Mouse (Mus musculus): ENCODE measurements at regions not wholly inside any gene's neighbourhood (a gene's known extent, or its start where the extent isn't known, plus 50 kb on each side); places are given as distances from the start of the nearest gene placed in this dataset.

DNA sequence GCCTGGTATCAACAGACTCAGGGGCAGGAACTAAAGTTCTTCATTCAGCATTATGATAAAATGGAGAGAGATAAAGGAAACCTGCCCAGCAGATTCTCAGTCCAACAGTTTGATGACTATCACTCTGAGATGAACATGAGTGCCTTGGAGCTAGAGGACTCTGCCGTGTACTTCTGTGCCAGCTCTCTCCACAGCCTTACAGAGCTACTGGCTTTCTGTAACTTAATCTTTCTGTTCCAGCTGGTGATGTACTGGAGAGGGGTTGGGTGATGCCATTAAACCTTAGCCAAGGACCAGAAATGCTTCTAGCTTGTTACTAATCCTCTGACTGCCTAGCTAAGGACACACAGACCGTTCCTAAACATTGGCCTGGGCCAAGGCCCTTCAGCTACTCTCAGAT, 83.9 kb upstream of the 2210010C04Rik start:
- Histone ChIP-seq H3K4me1 (replicated peaks) (no peaks in the 10 kb centered on the region), H3K4me2 (no peak overlapping the region), H3K9me3 (no peaks in the 10 kb centered on the region), H3K36me3 (no peaks in the 10 kb centered on the region), H3K9ac (no peak overlapping the region), H3K27ac (replicated peaks) (no peak overlapping the region), H3K27me3 (no peaks in the 10 kb centered on the region), H3K4me3 (no peak overlapping the region)
- 79% methylated on average over 2 of the region's 2 CpGs for WGBS
- ATAC-seq (ENCODE audit: low read depth), result no peak

DNA sequence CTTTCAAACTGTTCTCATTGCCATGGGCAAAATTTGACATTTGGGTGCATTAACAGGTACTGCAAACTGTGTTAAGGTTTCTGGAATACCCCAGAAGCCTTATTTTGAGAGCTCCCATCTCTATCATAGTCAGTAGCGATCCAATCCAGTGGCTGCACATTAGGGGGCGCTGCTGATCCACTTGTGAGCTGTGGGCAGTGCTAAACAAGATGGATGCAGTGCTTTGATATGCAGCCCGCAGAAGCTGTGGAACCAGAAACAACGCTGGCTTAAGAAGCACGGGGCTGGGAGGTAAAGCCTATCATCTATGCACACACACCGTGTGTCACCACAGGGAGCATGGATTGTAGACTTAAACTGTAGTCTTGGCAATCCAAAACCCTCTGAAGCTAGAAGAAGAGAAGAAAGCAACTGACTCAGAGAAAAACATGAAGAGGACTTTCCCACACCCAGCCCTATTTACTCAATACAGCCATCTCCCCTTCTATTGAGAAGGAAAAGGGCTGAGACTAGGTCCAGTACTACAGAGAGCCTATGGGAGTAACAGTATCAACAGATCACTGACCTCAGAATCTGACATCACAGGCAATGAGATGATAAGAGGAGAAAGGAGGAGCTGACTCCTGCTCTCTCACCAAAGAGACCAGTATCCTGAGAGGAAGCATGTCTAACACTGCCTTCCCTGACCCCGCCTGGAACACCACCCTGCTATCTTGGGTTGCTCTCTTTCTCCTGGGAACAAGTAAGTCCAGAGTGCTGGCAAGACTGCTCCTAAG, 83.1 kb upstream of the 2210010C04Rik start:
- H3K4me2 ChIP-seq, result peak overlapping the region; percentile 27
- H3K4me1 ChIP-seq (replicated peaks), result no peaks in the 10 kb centered on the region
- peak; percentile 36 for ATAC-seq (ENCODE audit: low read depth)
- H3K9ac ChIP-seq, result no peak overlapping the region
- H3K9me3 ChIP-seq, result no peaks in the 10 kb centered on the region
- no peaks in the 10 kb centered on the region for H3K36me3 ChIP-seq
- H3K4me3 ChIP-seq, result no peak overlapping the region
- H3K27me3 ChIP-seq, result no peaks in the 10 kb centered on the region
- no peak overlapping the region for H3K27ac ChIP-seq (replicated peaks)
- WGBS, result 20% methylated on average over 7 of the region's 7 CpGs

DNA sequence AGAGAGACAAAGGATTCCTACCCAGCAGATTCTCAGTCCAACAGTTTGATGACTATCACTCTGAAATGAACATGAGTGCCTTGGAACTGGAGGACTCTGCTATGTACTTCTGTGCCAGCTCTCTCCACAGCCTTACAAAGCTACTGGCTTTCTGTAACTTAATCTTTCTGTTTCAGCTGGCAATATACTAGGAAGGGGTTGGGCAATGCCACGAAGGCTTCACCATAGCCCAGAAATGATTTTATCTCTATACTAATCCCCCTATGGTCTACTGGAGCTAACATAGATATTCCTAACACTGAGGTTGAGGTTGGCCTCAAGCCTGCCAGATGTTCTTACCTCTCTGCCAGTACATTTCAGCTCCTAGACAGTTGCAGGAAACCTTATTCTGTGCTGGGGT, 78.6 kb upstream of the 2210010C04Rik start:
- no peaks in the 10 kb centered on the region for H3K4me1 ChIP-seq (replicated peaks)
- H3K27me3 ChIP-seq, result no peaks in the 10 kb centered on the region
- ATAC-seq (ENCODE audit: low read depth), result no peak
- H3K36me3 ChIP-seq, result no peaks in the 10 kb centered on the region
- WGBS, result 66% methylated on average over 1 of the region's 1 CpGs
- H3K4me3 ChIP-seq, result no peak overlapping the region
- H3K27ac ChIP-seq (replicated peaks), result no peak overlapping the region
- H3K9me3 ChIP-seq, result no peaks in the 10 kb centered on the region
- H3K4me2 ChIP-seq, result no peak overlapping the region
- H3K9ac ChIP-seq, result no peak overlapping the region

DNA sequence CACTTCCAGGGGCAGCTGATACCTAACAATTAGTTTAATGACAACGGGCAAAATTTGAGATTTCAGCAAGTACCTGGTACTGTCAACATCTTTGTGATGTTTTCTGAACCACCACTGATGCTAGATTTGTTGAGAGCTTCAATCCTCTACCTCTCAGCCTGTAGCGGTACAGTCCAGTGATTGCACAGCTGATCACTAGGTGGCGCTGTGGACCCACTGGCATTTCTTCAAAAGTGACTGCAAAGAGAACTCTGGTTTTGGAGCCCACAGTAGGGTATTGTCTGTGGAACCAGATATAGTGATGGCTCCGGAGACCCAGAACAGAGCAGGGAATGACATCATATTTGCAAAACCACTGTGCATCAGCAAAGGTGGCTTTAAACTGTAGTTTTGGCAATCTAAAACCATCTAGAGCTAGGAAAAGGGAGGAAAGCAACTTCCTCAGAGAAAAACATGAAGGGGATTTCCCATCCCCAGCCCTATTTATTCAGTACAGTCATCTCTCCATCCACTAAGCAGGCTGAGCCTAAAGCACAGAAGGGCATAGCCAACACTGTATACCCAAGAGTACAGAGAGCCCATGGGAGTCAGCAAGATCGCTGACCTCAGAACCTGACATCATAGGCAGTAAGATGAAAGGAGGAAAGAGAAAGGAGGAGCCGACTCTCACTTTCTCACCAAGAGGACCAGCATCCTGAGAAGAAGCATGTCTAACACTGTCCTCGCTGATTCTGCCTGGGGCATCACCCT, 77.7 kb upstream of the 2210010C04Rik start:
- no peaks in the 10 kb centered on the region for H3K27me3 ChIP-seq
- 40% methylated on average over 7 of the region's 7 CpGs for WGBS
- no peak overlapping the region for H3K9ac ChIP-seq
- no peak overlapping the region for H3K4me2 ChIP-seq
- H3K4me1 ChIP-seq (replicated peaks), result no peaks in the 10 kb centered on the region
- H3K4me3 ChIP-seq, result no peak overlapping the region
- no peaks in the 10 kb centered on the region for H3K36me3 ChIP-seq
- no peaks in the 10 kb centered on the region for H3K9me3 ChIP-seq
- no peak overlapping the region for H3K27ac ChIP-seq (replicated peaks)
- ATAC-seq (ENCODE audit: low read depth), result no peak

DNA sequence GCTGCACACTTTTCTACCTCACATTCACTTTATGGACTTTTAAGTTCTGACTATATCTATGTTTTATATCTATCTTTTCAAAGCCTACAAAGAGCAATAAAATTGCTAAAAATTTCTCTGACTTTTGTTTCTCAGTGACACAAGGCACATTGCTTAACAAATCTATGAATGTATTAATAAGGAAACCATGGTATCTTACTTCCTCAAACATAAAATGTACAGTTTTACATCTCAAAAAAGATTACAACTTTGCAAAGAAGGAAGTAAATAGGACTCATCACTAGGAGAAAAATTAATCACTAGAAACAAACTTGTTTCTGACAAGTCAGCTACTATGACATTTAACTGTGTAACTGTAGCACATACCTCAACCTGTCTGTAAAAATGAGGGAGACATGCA, 76.5 kb upstream of the 2210010C04Rik start:
- no peaks in the 10 kb centered on the region for H3K36me3 ChIP-seq
- ATAC-seq (ENCODE audit: low read depth), result no peak
- no peaks in the 10 kb centered on the region for H3K9me3 ChIP-seq
- H3K27ac ChIP-seq (replicated peaks), result no peak overlapping the region
- H3K4me1 ChIP-seq (replicated peaks), result no peaks in the 10 kb centered on the region
- H3K4me3 ChIP-seq, result no peak overlapping the region
- no peak overlapping the region for H3K9ac ChIP-seq
- no peak overlapping the region for H3K4me2 ChIP-seq
- no peaks in the 10 kb centered on the region for H3K27me3 ChIP-seq

DNA sequence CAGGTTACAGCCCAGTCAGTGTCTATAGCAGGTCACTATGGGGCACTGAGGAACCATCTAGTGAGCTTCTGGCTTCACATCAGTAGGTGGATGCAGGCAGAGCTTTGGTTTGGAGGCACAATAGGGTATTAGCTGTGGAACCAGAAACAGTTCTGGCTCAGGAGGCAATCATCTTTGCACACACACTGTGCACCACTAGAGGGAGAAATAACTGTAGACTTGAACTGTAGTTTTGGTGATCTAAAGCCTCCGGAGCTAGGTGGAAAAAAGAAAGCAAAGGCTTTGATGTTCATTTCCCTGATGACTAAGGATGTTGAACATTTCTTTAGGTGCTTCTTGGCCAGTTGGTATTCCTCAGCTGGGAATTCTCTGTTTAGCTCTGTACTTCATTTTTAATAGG, 73.6 kb upstream of the 2210010C04Rik start:
- 63% methylated on average over 1 of the region's 1 CpGs for WGBS
- H3K27me3 ChIP-seq, result no peaks in the 10 kb centered on the region
- no peak for ATAC-seq (ENCODE audit: low read depth)

DNA sequence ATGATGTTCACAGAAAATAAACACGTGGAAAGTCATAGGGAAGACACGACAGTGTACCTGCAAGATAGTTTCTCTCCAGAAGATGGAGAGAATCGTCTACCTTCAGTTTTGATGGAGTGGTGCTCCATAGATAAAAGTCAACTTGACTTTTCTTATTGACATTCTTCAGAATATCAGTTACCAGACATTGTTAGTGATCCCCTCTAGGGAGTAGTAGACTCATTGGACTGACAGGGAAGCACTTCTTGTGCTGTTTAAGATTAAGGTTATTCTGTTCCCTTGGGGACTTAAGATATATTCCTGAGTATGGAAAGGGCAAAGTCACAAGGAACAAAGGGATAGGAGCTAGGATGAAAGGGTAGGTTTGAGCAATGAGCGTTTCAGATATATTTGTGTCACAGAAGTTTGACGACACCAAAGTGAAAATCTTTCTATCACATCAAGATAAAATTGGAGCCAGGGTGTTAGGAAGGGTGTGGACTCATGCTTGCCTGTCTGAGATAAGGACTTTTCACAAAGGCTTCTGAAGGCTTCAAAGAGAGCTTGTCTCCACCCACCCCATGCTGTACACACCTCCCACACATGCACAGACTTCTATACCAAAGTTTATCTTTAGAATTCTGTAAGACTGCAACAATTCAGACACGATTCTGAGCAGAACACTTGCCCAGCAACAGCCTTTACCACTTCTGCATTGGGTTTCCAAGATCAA, 68.5 kb upstream of the 2210010C04Rik start:
- no peaks in the 10 kb centered on the region for H3K36me3 ChIP-seq
- no peak for ATAC-seq (ENCODE audit: low read depth)
- H3K4me3 ChIP-seq, result no peak overlapping the region
- no peak overlapping the region for H3K4me2 ChIP-seq
- no peaks in the 10 kb centered on the region for H3K4me1 ChIP-seq (replicated peaks)
- no peaks in the 10 kb centered on the region for H3K27me3 ChIP-seq
- H3K27ac ChIP-seq (replicated peaks), result no peak overlapping the region
- WGBS, result 82% methylated on average over 6 of the region's 6 CpGs
- no peak overlapping the region for H3K9ac ChIP-seq
- H3K9me3 ChIP-seq, result no peaks in the 10 kb centered on the region

More for the DNA sequence above, 73.6 kb upstream of the 2210010C04Rik start:
- H3K27ac ChIP-seq (replicated peaks), result no peak overlapping the region
- H3K4me1 ChIP-seq (replicated peaks), result no peaks in the 10 kb centered on the region
- no peak overlapping the region for H3K4me2 ChIP-seq
- H3K36me3 ChIP-seq, result no peaks in the 10 kb centered on the region
- no peaks in the 10 kb centered on the region for H3K9me3 ChIP-seq
- H3K4me3 ChIP-seq, result no peak overlapping the region
- no peak overlapping the region for H3K9ac ChIP-seq

DNA sequence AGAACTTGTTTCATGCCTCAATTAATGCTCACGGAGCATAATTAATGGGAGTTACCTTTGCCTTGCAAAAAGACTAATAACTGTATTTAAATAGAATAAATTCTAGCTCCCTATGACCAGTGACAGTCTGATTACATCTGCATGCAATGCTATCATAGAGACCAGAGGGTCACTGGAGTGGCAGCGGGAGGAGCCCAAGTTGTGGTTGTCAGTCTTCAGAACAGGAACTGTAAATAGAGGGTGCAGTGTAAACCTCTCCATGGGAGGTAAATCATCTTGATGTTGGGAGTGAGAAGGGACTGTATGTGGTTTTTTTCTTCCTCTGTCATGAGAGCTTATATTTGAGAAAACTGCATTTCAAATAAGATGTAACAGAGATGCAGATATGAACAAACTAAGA, 66.7 kb upstream of the 2210010C04Rik start:
- H3K4me3 ChIP-seq, result no peak overlapping the region
- 80% methylated on average over 2 of the region's 2 CpGs for WGBS
- no peaks in the 10 kb centered on the region for H3K27me3 ChIP-seq
- no peaks in the 10 kb centered on the region for H3K4me1 ChIP-seq (replicated peaks)
- no peaks in the 10 kb centered on the region for H3K36me3 ChIP-seq
- H3K27ac ChIP-seq (replicated peaks), result no peak overlapping the region
- H3K9me3 ChIP-seq, result no peaks in the 10 kb centered on the region
- ATAC-seq (ENCODE audit: low read depth), result no peak
- no peak overlapping the region for H3K9ac ChIP-seq
- H3K4me2 ChIP-seq, result no peak overlapping the region

DNA sequence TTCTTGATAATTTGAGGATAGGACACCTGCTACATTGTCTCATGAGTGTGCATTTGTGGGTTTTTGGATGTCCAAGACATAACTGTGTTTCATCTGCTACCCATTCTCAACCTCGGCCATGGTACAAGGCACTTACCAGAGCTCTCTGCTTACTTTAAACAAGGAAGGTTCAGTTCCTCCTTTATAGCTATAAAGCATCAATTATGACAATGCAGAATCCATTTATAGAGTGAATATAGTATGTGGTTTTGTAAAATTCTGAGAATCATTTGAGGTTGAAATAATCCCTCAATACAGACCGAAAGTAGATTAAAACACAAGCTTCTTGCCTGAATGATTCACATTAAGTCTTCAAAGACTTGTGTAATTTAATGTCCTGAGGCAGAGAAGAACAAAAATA, 64.9 kb upstream of the 2210010C04Rik start:
- ATAC-seq (ENCODE audit: low read depth), result no peak
- H3K27me3 ChIP-seq, result no peaks in the 10 kb centered on the region
- H3K4me1 ChIP-seq (replicated peaks), result no peaks in the 10 kb centered on the region
- WGBS, result 93% methylated on average over 2 of the region's 2 CpGs
- no peak overlapping the region for H3K9ac ChIP-seq
- no peak overlapping the region for H3K4me2 ChIP-seq
- no peak overlapping the region for H3K4me3 ChIP-seq
- no peaks in the 10 kb centered on the region for H3K9me3 ChIP-seq
- no peaks in the 10 kb centered on the region for H3K36me3 ChIP-seq
- H3K27ac ChIP-seq (replicated peaks), result no peak overlapping the region

DNA sequence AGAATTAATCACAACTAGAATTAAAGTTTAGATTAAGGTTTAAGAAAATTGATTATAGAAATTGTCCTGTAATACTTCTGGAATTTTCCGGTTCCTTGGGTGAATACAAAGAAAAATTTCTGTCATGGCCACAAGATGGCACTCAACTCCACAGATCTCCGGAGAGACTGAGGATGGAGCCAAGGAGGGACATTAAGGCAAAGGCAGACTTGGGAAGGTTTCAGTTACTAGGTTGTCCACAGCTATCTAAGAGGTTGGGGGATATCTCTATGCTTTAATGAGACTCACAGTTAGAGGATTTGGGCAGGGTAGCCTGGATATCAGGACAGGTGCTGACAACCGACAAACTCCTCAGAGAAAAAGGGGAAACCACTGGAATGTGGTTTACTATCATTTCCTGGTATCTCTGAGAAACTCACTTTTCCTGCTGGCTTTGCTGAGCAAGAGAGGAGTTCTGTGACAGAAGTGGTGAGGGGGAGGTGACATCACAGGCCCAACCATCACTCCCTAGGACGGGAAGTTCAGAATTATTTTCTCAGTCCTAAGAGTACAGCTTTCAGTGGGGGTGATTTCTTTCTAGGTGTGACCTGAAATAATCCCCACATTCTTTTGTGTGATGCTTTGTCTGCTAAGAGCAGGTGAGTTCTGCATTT, 56.0 kb upstream of the 2210010C04Rik start:
- Histone ChIP-seq H3K36me3 (no peaks in the 10 kb centered on the region), H3K4me1 (replicated peaks) (no peaks in the 10 kb centered on the region), H3K4me2 (no peak overlapping the region), H3K9ac (no peak overlapping the region), H3K9me3 (no peaks in the 10 kb centered on the region), H3K4me3 (no peak overlapping the region), H3K27me3 (no peaks in the 10 kb centered on the region), H3K27ac (replicated peaks) (no peak overlapping the region)
- WGBS, result 56% methylated on average over 4 of the region's 4 CpGs
- ATAC-seq (ENCODE audit: low read depth), result no peak
